Mouse (Mus musculus): Measurements from ENCODE around the gene Vsig4. TPM values are rescaled to one million over a fixed set of nuclear protein-coding genes. Genes with fewer than 3 reads are reported as not detected.

Gene Vsig4
- total and polyA plus RNA-seq, 3 experiments = 0.77 to 0.96 (median 0.89) TPM

- WGBS = 58% methylated on average over 1 of the region's 1 CpGs
Observed at GRCm38 (mm10) chrX:96235775-96236174, 57.5 kb downstream of the Vsig4 start.

GRCm38 (mm10) chrX:96227030-96227429, 66.2 kb downstream of the Vsig4 start:
- Histone ChIP-seq H3K36me3 (ENCODE audit: control insufficient read depth, insufficient read depth, low read length) (no peaks in the 10 kb centered on the region), H3K27ac (no peak overlapping the region), H3K4me1 (ENCODE audit: control insufficient read depth, insufficient read depth, low read length) (no peaks in the 10 kb centered on the region), H3K4me3 (no peak overlapping the region), H3K27me3 (ENCODE audit: control insufficient read depth, insufficient read depth, low read length) (no peaks in the 10 kb centered on the region), H3K79me2 (replicated peaks; ENCODE audit: control insufficient read depth, insufficient read depth, low read length) (no peaks in the 10 kb centered on the region), H3K9ac (ENCODE audit: low read depth, low read length) (no peak overlapping the region)
- intact Hi-C loops (cut with DNase I) = no loop called here
- DNase-seq = no peak
- TF ChIP-seq POLR2A (IDR thresholded peaks at IDR 0.05; ENCODE audit: insufficient read depth, low read depth, low read length) (no peak), CTCF (IDR thresholded peaks at IDR 0.05) (no peak), EP300 (IDR thresholded peaks at IDR 0.05; ENCODE audit: insufficient read depth, low read depth, low read length) (no peak)

More at GRCm38 (mm10) chrX:96235775-96236174, 57.5 kb downstream of the Vsig4 start:
- Histone ChIP-seq H3K27ac (no peak overlapping the region), H3K4me3 (no peak overlapping the region), H3K79me2 (replicated peaks; ENCODE audit: control insufficient read depth, insufficient read depth, low read length) (no peaks in the 10 kb centered on the region), H3K36me3 (ENCODE audit: control insufficient read depth, insufficient read depth, low read length) (no peaks in the 10 kb centered on the region), H3K4me1 (ENCODE audit: control insufficient read depth, insufficient read depth, low read length) (no peaks in the 10 kb centered on the region), H3K27me3 (ENCODE audit: control insufficient read depth, insufficient read depth, low read length) (no peaks in the 10 kb centered on the region), H3K9ac (ENCODE audit: low read depth, low read length) (no peak overlapping the region)
- TF ChIP-seq POLR2A (IDR thresholded peaks at IDR 0.05; ENCODE audit: insufficient read depth, low read depth, low read length) (no peak), CTCF (IDR thresholded peaks at IDR 0.05) (no peak), EP300 (IDR thresholded peaks at IDR 0.05; ENCODE audit: insufficient read depth, low read depth, low read length) (no peak)
- intact Hi-C loops (cut with DNase I) = no loop called here
- DNase-seq = no peak

- no peaks in the 10 kb centered on the region for H3K36me3 ChIP-seq (ENCODE audit: control insufficient read depth, insufficient read depth, low read length)
- H3K27me3 ChIP-seq (ENCODE audit: control insufficient read depth, insufficient read depth, low read length) = no peaks in the 10 kb centered on the region
- H3K27ac ChIP-seq = no peak overlapping the region
- no peak for DNase-seq
- no peaks in the 10 kb centered on the region for H3K4me1 ChIP-seq (ENCODE audit: control insufficient read depth, insufficient read depth, low read length)
- intact Hi-C loops (cut with DNase I) = no loop called here
- TF ChIP-seq CTCF (IDR thresholded peaks at IDR 0.05) = no peak
- no peak for TF ChIP-seq POLR2A (IDR thresholded peaks at IDR 0.05; ENCODE audit: insufficient read depth, low read depth, low read length)
- TF ChIP-seq EP300 (IDR thresholded peaks at IDR 0.05; ENCODE audit: insufficient read depth, low read depth, low read length) = no peak
- no peak overlapping the region for H3K9ac ChIP-seq (ENCODE audit: low read depth, low read length)
- H3K79me2 ChIP-seq (replicated peaks; ENCODE audit: control insufficient read depth, insufficient read depth, low read length) = no peaks in the 10 kb centered on the region
- no peak overlapping the region for H3K4me3 ChIP-seq
Observed at GRCm38 (mm10) chrX:96225474-96225873, 67.8 kb downstream of the Vsig4 start.

GRCm38 (mm10) chrX:96224210-96224609, 69.0 kb downstream of the Vsig4 start:
- Histone ChIP-seq H3K27me3 (ENCODE audit: control insufficient read depth, insufficient read depth, low read length) (no peaks in the 10 kb centered on the region), H3K9ac (ENCODE audit: low read depth, low read length) (no peak overlapping the region), H3K27ac (no peak overlapping the region), H3K36me3 (ENCODE audit: control insufficient read depth, insufficient read depth, low read length) (no peaks in the 10 kb centered on the region), H3K4me3 (no peak overlapping the region), H3K79me2 (replicated peaks; ENCODE audit: control insufficient read depth, insufficient read depth, low read length) (no peaks in the 10 kb centered on the region), H3K4me1 (ENCODE audit: control insufficient read depth, insufficient read depth, low read length) (no peaks in the 10 kb centered on the region)
- DNase-seq = no peak
- TF ChIP-seq CTCF (IDR thresholded peaks at IDR 0.05) (no peak), POLR2A (IDR thresholded peaks at IDR 0.05; ENCODE audit: insufficient read depth, low read depth, low read length) (no peak), EP300 (IDR thresholded peaks at IDR 0.05; ENCODE audit: insufficient read depth, low read depth, low read length) (no peak)
- WGBS = 76% methylated on average over 6 of the region's 6 CpGs
- intact Hi-C loops (cut with DNase I) = no loop called here

GRCm38 (mm10) chrX:96218088-96218487, 75.2 kb downstream of the Vsig4 start:
- no peaks in the 10 kb centered on the region for H3K79me2 ChIP-seq (replicated peaks; ENCODE audit: control insufficient read depth, insufficient read depth, low read length)
- 28% methylated on average over 1 of the region's 1 CpGs for WGBS
- no peak overlapping the region for H3K9ac ChIP-seq (ENCODE audit: low read depth, low read length)
- intact Hi-C loops (cut with DNase I) = no loop called here
- H3K27me3 ChIP-seq (ENCODE audit: control insufficient read depth, insufficient read depth, low read length) = no peaks in the 10 kb centered on the region
- no peak for TF ChIP-seq EP300 (IDR thresholded peaks at IDR 0.05; ENCODE audit: insufficient read depth, low read depth, low read length)
- no peak for TF ChIP-seq CTCF (IDR thresholded peaks at IDR 0.05)
- no peak for TF ChIP-seq POLR2A (IDR thresholded peaks at IDR 0.05; ENCODE audit: insufficient read depth, low read depth, low read length)
- no peaks in the 10 kb centered on the region for H3K4me1 ChIP-seq (ENCODE audit: control insufficient read depth, insufficient read depth, low read length)
- no peak overlapping the region for H3K4me3 ChIP-seq
- H3K27ac ChIP-seq = no peak overlapping the region
- no peaks in the 10 kb centered on the region for H3K36me3 ChIP-seq (ENCODE audit: control insufficient read depth, insufficient read depth, low read length)
- no peak for DNase-seq

GRCm38 (mm10) chrX:96206872-96207271, 86.4 kb downstream of the Vsig4 start:
- intact Hi-C loops (cut with DNase I) = no loop called here
- TF ChIP-seq CTCF (IDR thresholded peaks at IDR 0.05) (no peak), POLR2A (IDR thresholded peaks at IDR 0.05; ENCODE audit: insufficient read depth, low read depth, low read length) (no peak), EP300 (IDR thresholded peaks at IDR 0.05; ENCODE audit: insufficient read depth, low read depth, low read length) (no peak)
- H3K36me3 ChIP-seq (ENCODE audit: control insufficient read depth, insufficient read depth, low read length) = no peaks in the 10 kb centered on the region
- H3K27me3 ChIP-seq (ENCODE audit: control insufficient read depth, insufficient read depth, low read length) = no peaks in the 10 kb centered on the region
- H3K4me3 ChIP-seq = no peak overlapping the region
- DNase-seq = no peak
- H3K4me1 ChIP-seq (ENCODE audit: control insufficient read depth, insufficient read depth, low read length) = no peaks in the 10 kb centered on the region
- H3K9ac ChIP-seq (ENCODE audit: low read depth, low read length) = no peak overlapping the region
- no peak overlapping the region for H3K27ac ChIP-seq
- no peaks in the 10 kb centered on the region for H3K79me2 ChIP-seq (replicated peaks; ENCODE audit: control insufficient read depth, insufficient read depth, low read length)
- 38% methylated on average over 1 of the region's 1 CpGs for WGBS

Data from heart, adult 2 months (tissue).